Mouse (Mus musculus) thymus, postnatal 10 days (tissue): ENCODE measurements around the gene Nenf.
A peak's percentile ranks its signal among the peaks of the same experiment; 100 is the strongest.

Source experiments
- DNase-seq, 2 experiments: peaks; one replicate each; pipeline ENCODE4 v3.0.0; 2021; ENCODE audit warnings: low spot score in 2 of 2

The Nenf gene

DNA sequence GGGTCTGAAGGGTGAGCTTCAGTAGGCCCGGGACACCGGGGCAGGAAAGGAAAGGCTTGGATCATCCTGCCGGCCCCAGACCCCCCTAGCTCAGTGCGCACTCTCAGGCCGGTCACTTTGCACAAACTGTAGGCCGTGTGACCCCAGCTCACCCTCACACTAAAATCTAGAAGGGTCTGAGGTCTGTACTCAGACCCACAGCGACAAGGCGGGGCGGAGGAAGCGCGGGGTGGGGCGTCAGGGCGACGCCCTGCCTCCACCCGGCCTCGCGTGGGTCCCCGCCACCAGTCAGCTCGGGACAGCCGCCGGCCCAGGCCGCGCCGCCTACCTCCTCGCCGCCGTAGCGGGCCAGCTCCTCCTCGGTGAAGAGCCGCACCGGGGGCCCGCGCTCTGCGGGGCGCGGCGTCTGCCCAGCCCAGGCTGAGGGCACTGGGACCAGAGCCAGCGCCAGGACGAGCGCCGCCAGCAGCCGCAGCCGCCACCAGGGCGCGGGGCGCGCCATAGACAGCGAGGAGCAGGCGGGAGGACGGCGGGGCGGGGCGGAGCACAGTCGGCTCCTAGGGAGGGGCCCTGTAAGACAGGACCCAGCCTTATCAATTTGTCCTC lies at the start of gene Nenf:
Gene Nenf, minus strand, starts transcription at position 604 of the 606 bp plus-strand sequence.
- DNase-seq: peak; percentile 64 to 76

GRCm38 (mm10) chr1:191364477-191364876 lies 46.5 kb upstream of the Nenf start:
- peak; percentile 40 to 76 for DNase-seq

- DNase-seq: no peak
Observed at GRCm38 (mm10) chr1:191362412-191362811, 44.4 kb upstream of the Nenf start.

DNA sequence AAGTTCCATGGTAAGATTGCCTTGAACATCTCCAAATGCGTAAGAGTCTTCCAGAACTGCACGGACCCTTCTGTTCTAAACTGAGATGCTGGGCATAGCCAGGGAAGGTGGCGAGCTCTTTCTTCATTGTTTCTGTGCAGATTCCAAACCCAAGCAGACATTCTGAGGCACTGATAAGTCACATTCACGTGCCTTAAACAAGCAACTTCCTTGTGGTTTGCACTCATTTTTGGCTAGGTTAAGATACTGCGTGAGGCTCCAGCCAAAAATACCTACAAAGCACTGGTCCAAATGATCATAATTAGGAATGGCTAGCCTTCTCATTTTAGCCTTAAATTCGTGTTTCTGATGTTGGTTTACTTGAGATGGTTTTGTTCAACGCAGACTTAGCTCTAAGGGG lies 41.5 kb upstream of the Nenf start:
- no peak for DNase-seq

GRCm38 (mm10) chr1:191356936-191357335 lies 38.9 kb upstream of the Nenf start:
- DNase-seq: no peak

DNA sequence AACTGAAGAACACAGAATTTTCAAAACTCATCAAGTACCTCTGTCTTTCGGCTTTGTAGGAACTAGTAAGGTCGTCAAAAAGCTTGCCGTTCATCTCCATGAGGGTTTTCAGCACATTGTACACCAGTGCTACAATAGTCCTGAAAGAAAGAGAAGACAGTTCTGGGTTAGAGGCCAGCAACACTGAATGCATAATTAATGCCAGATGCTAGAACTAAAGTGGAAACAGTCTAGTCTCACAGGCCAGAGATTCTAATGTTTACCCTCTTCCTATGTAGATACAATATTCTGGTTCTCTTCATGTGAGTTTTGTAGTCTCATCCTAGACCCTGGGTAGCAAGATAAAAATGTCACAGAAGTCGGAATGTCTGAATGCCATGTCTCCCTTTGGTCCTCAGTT lies 35.8 kb upstream of the Nenf start:
- no peak for DNase-seq

DNA sequence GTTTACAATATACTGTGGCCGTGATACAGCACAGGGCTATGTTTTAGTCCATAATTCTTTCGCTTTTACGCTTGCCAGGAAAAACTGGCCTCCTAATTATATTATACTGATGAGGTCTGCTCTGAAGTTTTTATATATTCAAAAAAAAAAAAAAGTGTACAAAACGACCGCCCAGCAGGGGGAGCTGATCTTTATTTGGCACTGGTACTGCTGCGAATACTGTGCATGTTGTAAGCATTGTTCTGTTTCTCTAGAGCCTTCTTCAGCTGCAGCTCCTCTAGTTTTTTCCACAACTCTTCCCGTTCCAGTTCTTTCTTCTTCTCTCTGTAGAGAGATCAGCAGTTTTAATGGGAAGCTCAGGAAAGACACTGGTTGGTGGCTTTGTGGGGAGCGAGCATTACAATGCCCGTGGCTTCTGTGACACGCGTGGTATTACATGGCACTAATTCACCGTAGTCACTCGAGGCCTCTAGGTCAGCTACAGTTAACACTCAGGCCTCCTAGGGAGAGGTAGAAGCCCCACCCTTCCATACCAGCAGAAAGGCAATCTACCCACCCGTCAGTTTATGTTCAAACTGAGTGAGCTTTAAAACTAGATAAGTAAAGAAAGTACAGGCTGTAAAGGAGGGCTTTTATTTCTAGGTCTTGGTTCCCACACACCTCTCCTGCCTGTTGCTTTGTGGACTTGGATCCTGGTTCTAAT lies 34.9 kb upstream of the Nenf start:
- peak in 1 of 2 experiments; percentile 56 for DNase-seq

DNA sequence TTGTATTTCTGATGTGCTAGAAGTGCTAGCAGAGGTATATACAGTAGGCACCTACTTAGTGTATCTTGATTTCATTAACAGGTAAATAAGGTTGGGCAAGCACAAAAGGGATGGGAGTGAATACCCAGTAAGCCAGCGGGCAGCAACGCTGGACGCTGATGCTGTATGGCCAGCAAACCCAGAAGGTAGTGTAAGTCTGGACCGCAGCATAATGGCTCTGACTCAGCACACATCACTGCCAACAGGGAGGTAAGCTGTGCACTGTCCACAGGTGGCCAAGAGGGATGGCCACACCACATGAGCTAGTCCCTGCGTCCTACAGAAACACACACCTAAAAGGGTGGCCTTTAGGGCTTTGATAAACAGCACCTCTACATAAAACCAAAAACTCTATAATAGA lies 32.4 kb upstream of the Nenf start:
- DNase-seq: no peak

DNA sequence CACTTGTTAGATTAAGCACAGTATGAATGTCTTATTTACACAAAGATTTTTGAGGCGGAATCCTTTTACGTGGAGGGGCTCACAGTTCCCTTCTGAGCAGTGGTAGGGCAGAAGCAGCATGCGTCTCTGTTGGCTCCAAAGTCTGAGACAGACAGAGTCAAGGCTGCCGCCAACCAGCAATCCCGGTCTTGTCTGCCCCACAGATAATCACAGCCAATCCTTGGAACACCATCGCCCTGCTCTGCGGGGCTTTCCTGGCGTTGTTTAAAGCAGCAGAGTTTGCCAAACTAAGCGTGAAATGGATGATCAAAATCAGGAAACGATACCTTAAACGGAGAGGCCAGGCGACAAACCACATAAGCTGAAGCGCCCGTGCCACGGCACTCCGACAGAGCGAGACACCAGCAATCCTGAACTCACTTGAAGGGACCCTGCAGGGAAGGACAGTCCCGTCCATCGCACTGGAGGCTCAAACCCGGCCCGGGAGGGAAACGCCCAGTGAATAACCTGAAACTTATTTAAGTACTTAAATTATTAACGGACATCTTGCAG lies 31.6 kb upstream of the Nenf start:
- DNase-seq: no peak

DNA sequence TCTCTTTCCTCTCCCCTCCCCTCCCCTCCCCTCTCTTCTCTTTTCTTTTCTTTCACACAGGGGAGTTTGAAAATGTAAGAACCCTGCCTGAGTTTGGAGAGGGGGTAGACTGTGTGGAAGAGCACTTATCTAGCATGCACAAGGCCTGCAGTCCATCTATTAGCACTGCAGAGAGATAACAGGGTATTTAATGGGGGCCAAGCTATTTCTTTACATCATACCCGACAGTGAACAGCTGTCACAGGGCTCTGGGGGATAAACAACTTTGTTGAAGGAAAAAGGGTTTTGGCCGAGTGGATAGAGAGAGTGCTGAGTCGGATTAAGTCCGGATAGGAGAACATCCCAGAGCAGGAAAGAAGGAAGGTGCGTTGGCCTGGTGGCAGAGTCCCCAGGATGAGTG lies 31.0 kb upstream of the Nenf start:
- DNase-seq: no peak

DNA sequence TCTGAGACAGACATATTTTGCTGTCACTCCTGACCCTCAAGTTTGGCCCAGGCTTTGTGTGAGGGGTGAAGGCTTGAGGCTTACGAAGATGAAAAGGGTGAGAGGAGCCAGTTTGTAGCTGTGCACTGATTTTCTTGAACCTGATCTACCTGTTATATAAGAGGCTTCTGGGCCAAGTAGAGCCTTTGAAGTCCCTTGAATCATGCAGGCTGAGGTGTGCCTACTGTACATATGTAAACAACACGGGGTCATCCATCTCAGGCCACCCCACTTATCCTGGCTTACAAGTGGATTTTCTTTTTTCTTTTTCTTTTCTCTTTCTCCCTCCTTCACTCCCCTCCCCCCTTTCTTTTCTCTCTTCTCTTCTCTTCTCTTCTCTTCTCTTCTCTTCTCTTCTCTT lies 30.6 kb upstream of the Nenf start:
- no peak for DNase-seq

- no peak for DNase-seq
Observed at GRCm38 (mm10) chr1:191347602-191348001, 29.6 kb upstream of the Nenf start.

GRCm38 (mm10) chr1:191340530-191340929 lies 22.5 kb upstream of the Nenf start:
- DNase-seq: no peak

GRCm38 (mm10) chr1:191339876-191340275 lies 21.9 kb upstream of the Nenf start:
- no peak for DNase-seq

GRCm38 (mm10) chr1:191334500-191334899 lies 16.5 kb upstream of the Nenf start:
- DNase-seq: no peak

DNA sequence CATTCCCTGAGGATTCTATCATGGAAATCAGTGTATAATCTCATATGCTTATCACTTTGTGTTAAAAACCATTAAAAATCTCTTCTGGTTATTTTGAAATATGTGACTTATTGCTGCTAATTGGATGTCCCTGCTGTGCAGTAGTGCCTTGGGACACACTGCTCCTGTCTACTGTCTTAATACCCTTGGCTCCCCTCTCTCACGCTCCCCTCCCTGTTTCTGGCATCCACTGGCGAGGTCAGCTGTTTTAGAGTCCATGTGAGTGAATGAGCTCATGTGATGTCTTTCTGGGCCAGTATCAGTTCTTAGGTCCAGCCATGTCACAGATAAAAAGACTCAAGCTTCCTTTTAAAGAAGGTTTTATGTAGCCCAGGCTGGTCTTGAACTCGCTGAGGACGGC lies 12.4 kb upstream of the Nenf start:
- no peak for DNase-seq

GRCm38 (mm10) chr1:191328019-191328441 lies 10.0 kb upstream of the Nenf start:
- DNase-seq: no peak

DNA sequence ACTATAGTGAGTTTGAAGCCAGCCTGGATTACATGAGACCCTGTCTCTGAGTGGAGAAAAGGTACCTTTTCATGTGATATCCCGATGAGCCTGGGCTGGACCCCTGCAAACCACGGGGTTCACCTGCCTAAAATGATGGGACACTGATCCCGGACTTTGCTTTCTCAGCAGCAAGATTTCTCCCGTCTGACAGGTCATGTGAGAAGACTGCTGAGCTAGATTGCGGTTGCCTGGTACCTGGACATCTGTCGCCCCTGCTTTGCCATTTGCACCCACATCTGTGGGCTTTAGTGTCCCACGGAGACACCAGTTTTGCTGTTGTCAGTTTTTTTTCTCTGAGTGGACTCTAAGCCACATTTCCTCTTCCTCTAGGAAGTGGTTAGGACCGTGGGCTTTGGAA lies 9.3 kb upstream of the Nenf start:
- no peak for DNase-seq

DNA sequence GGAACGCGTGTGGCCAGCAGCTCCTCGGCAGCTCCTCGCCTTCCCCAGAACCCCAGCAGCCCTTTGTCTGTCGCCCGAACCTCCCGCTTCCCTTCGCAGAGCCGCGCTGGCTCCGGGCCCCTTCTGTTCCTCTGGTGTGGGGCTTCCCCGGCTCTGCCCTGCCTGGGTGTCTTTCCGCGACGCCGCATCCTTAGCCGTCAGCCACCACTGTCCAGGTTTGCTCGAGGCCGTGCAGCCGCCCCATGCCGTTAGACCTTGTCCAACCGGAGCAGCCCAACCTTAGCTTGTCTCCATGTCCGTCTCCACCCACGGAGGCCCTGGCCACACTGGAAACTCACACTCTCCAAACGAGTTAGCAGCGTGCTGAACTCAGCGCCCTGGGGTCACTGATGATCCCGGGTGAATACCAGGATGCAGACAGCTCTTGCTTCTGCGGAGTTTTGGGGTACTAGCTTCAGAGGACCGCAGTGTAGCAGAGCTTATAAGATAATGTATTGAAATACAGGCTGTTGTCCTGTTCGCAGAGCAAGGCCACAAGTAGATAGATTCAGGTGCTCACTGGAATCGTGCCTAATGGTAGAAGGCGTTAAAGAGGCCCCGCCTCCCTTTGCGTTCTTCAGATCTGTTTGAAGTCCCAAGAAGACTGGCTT lies 8.4 kb upstream of the Nenf start:
- peak; percentile 65 to 66 for DNase-seq

DNA sequence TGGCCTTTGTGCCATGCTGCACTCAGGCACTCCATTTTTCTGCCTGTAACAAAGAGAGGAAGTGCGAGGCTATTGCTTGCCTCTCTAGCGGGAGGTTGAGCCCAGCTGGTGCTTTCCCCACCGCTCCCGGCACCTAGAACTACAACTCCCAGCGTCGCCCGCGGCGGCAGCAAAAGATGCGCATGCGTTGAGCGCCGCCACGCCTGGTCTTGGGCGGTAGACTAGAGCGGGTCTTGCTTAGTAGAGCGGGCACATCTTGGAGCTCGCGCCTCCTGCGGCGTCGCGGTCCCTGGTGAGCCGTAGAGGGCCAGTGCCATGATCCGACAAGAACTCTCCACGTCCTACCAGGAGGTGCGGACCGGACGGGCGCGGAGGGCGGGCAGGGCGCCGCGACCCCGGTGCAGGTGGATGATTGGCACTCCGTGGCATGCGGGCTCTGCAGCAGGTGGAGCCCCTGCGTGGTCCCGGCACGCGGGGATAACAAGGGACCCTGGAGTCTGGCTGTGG lies 7.8 kb upstream of the Nenf start, which contains the start of gene Tmem206:
Gene Tmem206, plus strand, starts transcription at position 187 of the 507 bp plus-strand sequence.
- peak; percentile 94 to 96 for DNase-seq

GRCm38 (mm10) chr1:191324733-191325590 lies 7.0 kb upstream of the Nenf start:
- no peak for DNase-seq

GRCm38 (mm10) chr1:191323381-191323780 lies 5.4 kb upstream of the Nenf start:
- DNase-seq: no peak
